Mouse (Mus musculus): Measurements from ENCODE around the gene Ndufaf8.

Gene Ndufaf8

GRCm38 (mm10) chr11:120085891-120086627, 12.7 kb upstream of the Ndufaf8 start:
- DNase-seq (ENCODE audit: inconsistent age in 2 of 2, low spot score in 1 of 2), result peak in 1 of 2 experiments; percentile 81

GRCm38 (mm10) chr11:120086702-120087152, 12.0 kb upstream of the Ndufaf8 start, which contains the start of gene Cep131:
Cep131 (minus strand) TSS chr11:120086827.
- DNase-seq (ENCODE audit: inconsistent age in 2 of 2, low spot score in 1 of 2), result peak; percentile 99

- DNase-seq (ENCODE audit: inconsistent age in 2 of 2, low spot score in 1 of 2), result peak in 1 of 2 experiments; percentile 64
Observed at GRCm38 (mm10) chr11:120090661-120091060, 8.1 kb upstream of the Ndufaf8 start.

- peak; percentile 83 to 93 for DNase-seq (ENCODE audit: inconsistent age in 2 of 2, low spot score in 1 of 2)
Observed at GRCm38 (mm10) chr11:120092817-120093591, 5.7 kb upstream of the Ndufaf8 start.

- DNase-seq (ENCODE audit: inconsistent age in 2 of 2, low spot score in 1 of 2), result peak; percentile 62 to 89
Observed at GRCm38 (mm10) chr11:120101036-120101435, 2.3 kb downstream of the Ndufaf8 start.

- DNase-seq (ENCODE audit: inconsistent age in 2 of 2, low spot score in 1 of 2), result peak in 1 of 2 experiments; percentile 86
Observed at GRCm38 (mm10) chr11:120103431-120103997, 4.8 kb downstream of the Ndufaf8 start.

- DNase-seq (ENCODE audit: inconsistent age in 2 of 2, low spot score in 1 of 2), result no peak
Observed at GRCm38 (mm10) chr11:120107026-120107425, 8.3 kb downstream of the Ndufaf8 start.

- DNase-seq (ENCODE audit: inconsistent age in 2 of 2, low spot score in 1 of 2), result no peak
Observed at GRCm38 (mm10) chr11:120107796-120108195, 9.1 kb downstream of the Ndufaf8 start.

GRCm38 (mm10) chr11:120109558-120110210, 11.0 kb downstream of the Ndufaf8 start:
- no peak for DNase-seq (ENCODE audit: inconsistent age in 2 of 2, low spot score in 1 of 2)

- DNase-seq (ENCODE audit: inconsistent age in 2 of 2, low spot score in 1 of 2), result no peak
Observed at GRCm38 (mm10) chr11:120110554-120110953, 11.8 kb downstream of the Ndufaf8 start.

- peak in 1 of 2 experiments; percentile 71 for DNase-seq (ENCODE audit: inconsistent age in 2 of 2, low spot score in 1 of 2)
Observed at GRCm38 (mm10) chr11:120111033-120111432, 12.3 kb downstream of the Ndufaf8 start.

GRCm38 (mm10) chr11:120112136-120112535, 13.4 kb downstream of the Ndufaf8 start:
- DNase-seq (ENCODE audit: inconsistent age in 2 of 2, low spot score in 1 of 2), result no peak

- DNase-seq (ENCODE audit: inconsistent age in 2 of 2, low spot score in 1 of 2), result no peak
Observed at GRCm38 (mm10) chr11:120114488-120115215, 15.9 kb downstream of the Ndufaf8 start.

- DNase-seq (ENCODE audit: inconsistent age in 2 of 2, low spot score in 1 of 2), result peak in 1 of 2 experiments; percentile 73
Observed at GRCm38 (mm10) chr11:120117626-120118025, 18.9 kb downstream of the Ndufaf8 start.

GRCm38 (mm10) chr11:120119108-120119507, 20.4 kb downstream of the Ndufaf8 start:
- DNase-seq (ENCODE audit: inconsistent age in 2 of 2, low spot score in 1 of 2), result no peak

- no peak for DNase-seq (ENCODE audit: inconsistent age in 2 of 2, low spot score in 1 of 2)
Observed at GRCm38 (mm10) chr11:120119936-120120541, 21.3 kb downstream of the Ndufaf8 start.

GRCm38 (mm10) chr11:120120642-120121420, 22.1 kb downstream of the Ndufaf8 start:
- DNase-seq (ENCODE audit: inconsistent age in 2 of 2, low spot score in 1 of 2), result peak; percentile 72 to 92

GRCm38 (mm10) chr11:120122126-120122525, 23.4 kb downstream of the Ndufaf8 start:
- DNase-seq (ENCODE audit: inconsistent age in 2 of 2, low spot score in 1 of 2), result peak; percentile 74 to 81

- DNase-seq (ENCODE audit: inconsistent age in 2 of 2, low spot score in 1 of 2), result no peak
Observed at GRCm38 (mm10) chr11:120126845-120127244, 28.1 kb downstream of the Ndufaf8 start.

Measured in adrenal gland, adult (tissue).